Mouse (Mus musculus) lung, adult 18-20 months (tissue): ENCODE measurements around the gene Hist2h2aa1.
"Not testable (repeated sequence)": the region's sequence is repeated elsewhere in the genome, so short reads cannot be mapped to it uniquely, and the experiment has no call there.

Experiments used
- DNase-seq, 2 experiments: peaks; one replicate each; pipeline ENCODE4 v3.0.0; 2022; ENCODE audit warnings: mixed read lengths in 2 of 2

Hist2h2aa1 gene

DNA sequence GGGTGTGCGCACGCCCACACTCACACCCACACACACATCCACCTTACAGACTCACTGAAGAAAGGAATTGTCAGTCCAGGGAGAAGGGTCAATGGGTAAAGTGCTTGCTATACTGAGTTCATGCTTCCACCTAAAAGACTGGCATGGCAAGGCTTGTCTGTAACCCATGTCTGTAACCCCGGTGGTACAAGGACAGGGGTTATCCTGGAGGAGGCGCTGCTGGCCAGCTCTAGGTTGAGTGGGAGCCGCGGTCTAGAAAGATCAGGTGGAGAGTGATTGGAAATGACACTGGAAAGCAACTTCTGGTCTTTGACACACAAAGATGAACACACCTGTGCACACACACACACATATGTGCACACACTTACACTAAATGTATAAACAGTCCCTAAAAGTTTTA is 35.4 kb downstream of the Hist2h2aa1 start:
- DNase-seq, result no peak

GRCm38 (mm10) chr3:96284457-96284856 is 39.2 kb downstream of the Hist2h2aa1 start:
- no peak for DNase-seq

DNA sequence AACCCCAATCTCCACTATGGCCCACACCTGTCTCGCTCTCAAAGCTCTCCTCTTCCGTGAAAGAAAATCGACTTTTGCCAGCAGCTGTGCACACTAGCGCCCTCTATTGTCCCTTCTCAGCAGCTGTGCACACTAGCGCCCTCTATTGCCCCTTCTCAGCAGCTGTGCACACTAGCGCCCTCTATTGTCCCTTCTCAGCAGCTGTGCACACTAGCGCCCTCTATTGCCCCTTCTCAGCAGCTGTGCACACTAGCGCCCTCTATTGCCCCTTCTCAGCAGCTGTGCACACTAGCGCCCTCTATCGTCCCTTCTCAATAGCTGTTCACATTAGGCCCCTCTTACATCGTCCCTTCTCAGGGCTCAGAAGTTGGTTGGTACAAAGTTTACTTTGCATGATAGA is 42.0 kb downstream of the Hist2h2aa1 start:
- DNase-seq, result not testable (repeated sequence)

- no peak for DNase-seq
Measured at GRCm38 (mm10) chr3:96289201-96289600, 43.9 kb downstream of the Hist2h2aa1 start.

- DNase-seq, result not testable (repeated sequence)
Measured at GRCm38 (mm10) chr3:96290727-96291126, 45.4 kb downstream of the Hist2h2aa1 start.

- no peak for DNase-seq
Measured at GRCm38 (mm10) chr3:96292641-96293040, 47.3 kb downstream of the Hist2h2aa1 start.

DNA sequence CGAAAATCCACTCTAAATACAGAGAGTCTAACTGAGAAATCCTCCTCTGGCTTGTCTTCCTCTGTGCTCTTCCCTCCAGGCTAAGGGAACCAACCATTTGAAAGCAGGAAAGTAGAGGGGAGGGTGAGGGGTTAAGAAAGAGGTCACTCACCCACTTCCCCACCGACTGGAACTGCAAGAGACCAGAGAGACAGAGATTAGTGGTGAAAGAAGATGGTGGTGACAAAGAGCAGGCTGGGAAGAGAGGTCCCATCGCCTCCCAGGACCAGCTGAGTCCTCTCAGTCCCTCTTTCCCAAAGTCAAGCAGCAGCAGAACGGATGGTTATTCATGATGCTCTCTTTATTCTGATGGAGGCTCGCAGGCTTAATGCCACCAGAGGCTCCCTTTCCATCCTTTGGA is 48.1 kb downstream of the Hist2h2aa1 start:
- DNase-seq, result no peak

DNA sequence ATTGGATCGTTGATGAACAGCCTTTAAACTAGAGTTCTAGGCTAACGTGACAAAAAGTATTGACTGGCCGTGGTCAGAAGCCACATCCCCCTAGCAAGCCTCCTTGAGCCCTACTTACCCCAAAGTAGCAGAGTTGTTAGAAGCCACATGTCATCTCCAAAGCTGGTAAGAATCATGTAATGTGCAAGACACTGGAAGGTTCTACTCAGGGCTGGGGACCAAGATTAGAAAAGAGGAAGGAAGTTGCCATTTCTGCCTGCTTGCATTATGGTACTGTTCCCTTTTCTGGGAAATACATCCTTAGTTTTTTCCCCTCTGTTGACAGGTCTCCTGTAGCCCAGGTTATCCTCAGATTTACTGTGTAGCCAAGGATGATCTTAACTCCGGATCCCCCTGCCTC is 48.5 kb downstream of the Hist2h2aa1 start, which contains the start of gene Fcgr1:
Gene Fcgr1 (minus strand): TSS at position 183 of the 400 bp plus-strand sequence.
- no peak for DNase-seq
